Mouse (Mus musculus): ENCODE measurements around the gene Cdk5rap2. TPM values are rescaled to one million over a fixed set of nuclear protein-coding genes. Genes with fewer than 3 reads are reported as not detected.

Gene Cdk5rap2
- total and polyA plus RNA-seq, 2 experiments from 2014 or later, result 8.9 to 19.9 TPM

- H3K27me3 ChIP-seq (ENCODE audit: insufficient read depth, low read length), result no peaks in the 10 kb centered on the region
- 42% methylated on average over 3 of the region's 3 CpGs for WGBS
- no peak overlapping the region for H3K4me3 ChIP-seq (ENCODE audit: low read length)
- TF ChIP-seq CTCF (IDR thresholded peaks at IDR 0.05; ENCODE audit: low read depth), result peak; percentile 60
- H3K4me2 ChIP-seq (ENCODE audit: low read depth, low read length), result no peak overlapping the region
- ATAC-seq (peak; percentile 88), DNase-seq (ENCODE audit: low spot score) (peak; percentile 77)
- no peaks in the 10 kb centered on the region for H3K36me3 ChIP-seq (ENCODE audit: insufficient read depth, low read length)
- H3K27ac ChIP-seq, result peak overlapping the region; percentile 26; the same call in 1 of the 2 replicates
- no peaks in the 10 kb centered on the region for H3K9me3 ChIP-seq (ENCODE audit: low read length)
- H3K4me1 ChIP-seq (ENCODE audit: insufficient read depth, low read length), result peaks cover 10% of the 10 kb centered on the region; the same call in 1 of the 2 replicates
- no peak overlapping the region for H3K9ac ChIP-seq (replicated peaks; ENCODE audit: low read length)
These were observed 150.4 kb downstream of the Cdk5rap2 start for GRCm38 (mm10) chr4:70259726-70260418.

GRCm38 (mm10) chr4:70258826-70259225 lies 151.4 kb downstream of the Cdk5rap2 start:
- no peak overlapping the region for H3K9ac ChIP-seq (replicated peaks; ENCODE audit: low read length)
- no peak overlapping the region for H3K4me3 ChIP-seq (ENCODE audit: low read length)
- H3K27me3 ChIP-seq (ENCODE audit: insufficient read depth, low read length), result no peaks in the 10 kb centered on the region
- WGBS, result 57% methylated on average over 9 of the region's 9 CpGs
- no peak for TF ChIP-seq CTCF (IDR thresholded peaks at IDR 0.05; ENCODE audit: low read depth)
- peak overlapping the region; percentile 26; the same call in 1 of the 2 replicates for H3K27ac ChIP-seq
- ATAC-seq (no peak), DNase-seq (ENCODE audit: low spot score) (no peak)
- no peak overlapping the region for H3K4me2 ChIP-seq (ENCODE audit: low read depth, low read length)
- peaks cover 10% of the 10 kb centered on the region; the same call in 1 of the 2 replicates for H3K4me1 ChIP-seq (ENCODE audit: insufficient read depth, low read length)
- H3K9me3 ChIP-seq (ENCODE audit: low read length), result no peaks in the 10 kb centered on the region
- peaks cover 8% of the 10 kb centered on the region; the same call in 1 of the 2 replicates for H3K36me3 ChIP-seq (ENCODE audit: insufficient read depth, low read length)

- Histone ChIP-seq H3K9me3 (ENCODE audit: low read length) (no peaks in the 10 kb centered on the region), H3K4me1 (ENCODE audit: insufficient read depth, low read length) (peaks cover 10% of the 10 kb centered on the region; the same call in 1 of the 2 replicates), H3K36me3 (ENCODE audit: insufficient read depth, low read length) (peaks cover 8% of the 10 kb centered on the region; the same call in 1 of the 2 replicates), H3K4me2 (ENCODE audit: low read depth, low read length) (no peak overlapping the region), H3K9ac (replicated peaks; ENCODE audit: low read length) (no peak overlapping the region), H3K4me3 (ENCODE audit: low read length) (no peak overlapping the region), H3K27me3 (ENCODE audit: insufficient read depth, low read length) (no peaks in the 10 kb centered on the region), H3K27ac (no peak overlapping the region)
- TF ChIP-seq CTCF (IDR thresholded peaks at IDR 0.05; ENCODE audit: low read depth), result no peak
- DNase-seq (ENCODE audit: low spot score) (peak; percentile 52), ATAC-seq (peak; percentile 25; the same call in 1 of the 2 replicates)
- WGBS, result 68% methylated on average over 6 of the region's 6 CpGs
These were observed 152.0 kb downstream of the Cdk5rap2 start for GRCm38 (mm10) chr4:70258205-70258604.

GRCm38 (mm10) chr4:70251782-70252181 lies 158.5 kb downstream of the Cdk5rap2 start:
- no peak for TF ChIP-seq CTCF (IDR thresholded peaks at IDR 0.05; ENCODE audit: low read depth)
- no peak overlapping the region for H3K9ac ChIP-seq (replicated peaks; ENCODE audit: low read length)
- H3K4me2 ChIP-seq (ENCODE audit: low read depth, low read length), result no peak overlapping the region
- H3K36me3 ChIP-seq (ENCODE audit: insufficient read depth, low read length), result peaks cover 12% of the 10 kb centered on the region; the same call in 1 of the 2 replicates
- ATAC-seq (peak; percentile 38; the same call in 1 of the 2 replicates), DNase-seq (ENCODE audit: low spot score) (no peak)
- H3K4me3 ChIP-seq (ENCODE audit: low read length), result no peak overlapping the region
- H3K9me3 ChIP-seq (ENCODE audit: low read length), result no peaks in the 10 kb centered on the region
- no peak overlapping the region for H3K27ac ChIP-seq
- H3K4me1 ChIP-seq (ENCODE audit: insufficient read depth, low read length), result no peaks in the 10 kb centered on the region
- no peaks in the 10 kb centered on the region for H3K27me3 ChIP-seq (ENCODE audit: insufficient read depth, low read length)
- WGBS, result 83% methylated on average over 5 of the region's 5 CpGs

- DNase-seq (ENCODE audit: low spot score) (no peak), ATAC-seq (no peak)
- no peak overlapping the region for H3K4me2 ChIP-seq (ENCODE audit: low read depth, low read length)
- H3K27me3 ChIP-seq (ENCODE audit: insufficient read depth, low read length), result no peaks in the 10 kb centered on the region
- WGBS, result 85% methylated on average over 6 of the region's 6 CpGs
- H3K4me1 ChIP-seq (ENCODE audit: insufficient read depth, low read length), result no peaks in the 10 kb centered on the region
- no peak overlapping the region for H3K9ac ChIP-seq (replicated peaks; ENCODE audit: low read length)
- H3K9me3 ChIP-seq (ENCODE audit: low read length), result no peaks in the 10 kb centered on the region
- H3K4me3 ChIP-seq (ENCODE audit: low read length), result no peak overlapping the region
- H3K27ac ChIP-seq, result no peak overlapping the region
- no peak for TF ChIP-seq CTCF (IDR thresholded peaks at IDR 0.05; ENCODE audit: low read depth)
- peaks cover 17% of the 10 kb centered on the region; the same call in 1 of the 2 replicates for H3K36me3 ChIP-seq (ENCODE audit: insufficient read depth, low read length)
These were observed 164.5 kb downstream of the Cdk5rap2 start for GRCm38 (mm10) chr4:70245706-70246105.

- Histone ChIP-seq H3K9me3 (ENCODE audit: low read length) (no peaks in the 10 kb centered on the region), H3K27me3 (ENCODE audit: insufficient read depth, low read length) (no peaks in the 10 kb centered on the region), H3K36me3 (ENCODE audit: insufficient read depth, low read length) (peaks cover 20% of the 10 kb centered on the region; the same call in 1 of the 2 replicates), H3K9ac (replicated peaks; ENCODE audit: low read length) (no peak overlapping the region), H3K4me1 (ENCODE audit: insufficient read depth, low read length) (no peaks in the 10 kb centered on the region), H3K4me2 (ENCODE audit: low read depth, low read length) (no peak overlapping the region), H3K27ac (no peak overlapping the region), H3K4me3 (ENCODE audit: low read length) (no peak overlapping the region)
- ATAC-seq (no peak), DNase-seq (ENCODE audit: low spot score) (no peak)
- 61% methylated on average over 3 of the region's 3 CpGs for WGBS
- TF ChIP-seq CTCF (IDR thresholded peaks at IDR 0.05; ENCODE audit: low read depth), result no peak
These were observed 166.6 kb downstream of the Cdk5rap2 start for GRCm38 (mm10) chr4:70243561-70244120.
